Mouse (Mus musculus) embryonic fibroblast, embryonic 13.5 days (primary cell): ENCODE data around the gene Zfp398.

Experiments
- CTCF ChIP-seq: IDR thresholded peaks from 2 replicates; pipeline ENCODE4 v1.5.1; 2011; ENCODE audit warnings: mild to moderate bottlenecking, control low read depth, low read length, moderate library complexity, borderline replicate concordance; ENCODE audit not compliant: insufficient read depth
- POLR2A ChIP-seq: IDR thresholded peaks from 2 replicates; pipeline ENCODE4 v1.6.1; 2011; ENCODE audit warnings: low read depth, mild to moderate bottlenecking, control low read depth, low read length, moderate library complexity

DNA sequence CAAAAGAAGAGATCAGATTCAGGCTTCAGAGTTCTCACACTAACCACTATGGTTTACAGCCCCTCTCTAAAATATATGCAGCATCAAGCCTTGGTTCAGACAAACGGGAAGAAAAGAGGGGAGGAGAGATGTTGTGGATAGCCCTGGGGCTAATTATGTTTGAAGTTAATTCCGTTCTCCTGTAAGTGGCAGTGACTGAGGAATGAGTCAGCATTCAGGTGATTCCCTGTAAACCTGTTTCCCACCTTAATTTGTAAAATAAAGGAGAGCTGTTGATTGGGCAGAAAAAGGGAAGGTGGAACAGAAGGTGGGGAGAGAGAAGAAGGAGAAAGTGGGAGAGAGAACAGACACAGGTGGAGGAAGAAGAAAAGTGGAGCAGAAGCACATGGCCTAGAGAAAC, 11.2 kb upstream of the Zfp398 start:
- TF ChIP-seq CTCF (no peak), POLR2A (no peak)
